Mouse (Mus musculus) embryo, embryonic 10 days (tissue): Measurements from ENCODE around the gene Smg9.

ENCODE experiments used
- DNase-seq: peaks from one replicate; pipeline ENCODE4 v3.0.0-alpha.2; 2015; ENCODE audit warnings: low spot score

The Smg9 gene

GRCm38 (mm10) chr7:24445266-24445926 is 46.0 kb downstream of the Smg9 start:
- DNase-seq = no peak

- no peak for DNase-seq
These were observed 47.4 kb downstream of the Smg9 start for GRCm38 (mm10) chr7:24446697-24447340.

- no peak for DNase-seq
These were observed 49.5 kb downstream of the Smg9 start for GRCm38 (mm10) chr7:24448782-24449517.

GRCm38 (mm10) chr7:24450585-24451017 is 51.2 kb downstream of the Smg9 start:
- DNase-seq = no peak

- no peak for DNase-seq
These were observed 52.5 kb downstream of the Smg9 start, which contains the start of gene Irgc1 for GRCm38 (mm10) chr7:24451855-24452311. Gene Irgc1 (minus strand): TSS chr7:24452297.

GRCm38 (mm10) chr7:24454199-24454598 is 54.8 kb downstream of the Smg9 start:
- no peak for DNase-seq

- no peak for DNase-seq
These were observed 56.3 kb downstream of the Smg9 start for GRCm38 (mm10) chr7:24455726-24456125.

GRCm38 (mm10) chr7:24457726-24458370 is 58.4 kb downstream of the Smg9 start:
- DNase-seq = no peak

- DNase-seq = no peak
These were observed 60.0 kb downstream of the Smg9 start for GRCm38 (mm10) chr7:24459440-24459839.

- DNase-seq = no peak
These were observed 60.4 kb downstream of the Smg9 start for GRCm38 (mm10) chr7:24459843-24460242.

- DNase-seq = no peak
These were observed 62.1 kb downstream of the Smg9 start for GRCm38 (mm10) chr7:24461376-24462051.

- peak; percentile 41 for DNase-seq
These were observed 63.2 kb downstream of the Smg9 start, which contains the start of gene Plaur for GRCm38 (mm10) chr7:24462388-24463319. Gene Plaur (plus strand): TSS chr7:24462484.

- DNase-seq = no peak
These were observed 67.4 kb downstream of the Smg9 start for GRCm38 (mm10) chr7:24466835-24467234.

- no peak for DNase-seq
These were observed 68.5 kb downstream of the Smg9 start for GRCm38 (mm10) chr7:24467886-24468285.

- no peak for DNase-seq
These were observed 69.7 kb downstream of the Smg9 start for GRCm38 (mm10) chr7:24469126-24469525.

- DNase-seq = no peak
These were observed 70.9 kb downstream of the Smg9 start for GRCm38 (mm10) chr7:24470356-24470755.
